Mouse (Mus musculus) cerebellum, adult 18-20 months (tissue): ENCODE measurements around the gene Erh.
A peak's percentile ranks its signal among the peaks of the same experiment; 100 is the strongest.

ENCODE experiments used
- DNase-seq, 2 experiments: peaks; one replicate each; pipeline ENCODE4 v3.0.0; 2021

Erh gene

GRCm38 (mm10) chr12:80643693-80644505 is at the start of gene Erh, which contains the start of gene Slc39a9:
Gene Erh, minus strand, starts transcription at chr12:80644341.
Gene Slc39a9, plus strand, starts transcription at chr12:80643883.
- peak; percentile 92 to 93 for DNase-seq

- no peak for DNase-seq
Measured at GRCm38 (mm10) chr12:80693700-80694099, 49.6 kb upstream of the Erh start.

- peak; percentile 62 to 81 for DNase-seq
Measured at GRCm38 (mm10) chr12:80692269-80692972, 48.3 kb upstream of the Erh start, which contains the start of gene Plekhd1. Gene Plekhd1, plus strand, starts transcription at chr12:80692591.

GRCm38 (mm10) chr12:80691671-80692091 is 47.5 kb upstream of the Erh start:
- no peak for DNase-seq

- DNase-seq, result no peak
Measured at GRCm38 (mm10) chr12:80689696-80690095, 45.6 kb upstream of the Erh start.

DNA sequence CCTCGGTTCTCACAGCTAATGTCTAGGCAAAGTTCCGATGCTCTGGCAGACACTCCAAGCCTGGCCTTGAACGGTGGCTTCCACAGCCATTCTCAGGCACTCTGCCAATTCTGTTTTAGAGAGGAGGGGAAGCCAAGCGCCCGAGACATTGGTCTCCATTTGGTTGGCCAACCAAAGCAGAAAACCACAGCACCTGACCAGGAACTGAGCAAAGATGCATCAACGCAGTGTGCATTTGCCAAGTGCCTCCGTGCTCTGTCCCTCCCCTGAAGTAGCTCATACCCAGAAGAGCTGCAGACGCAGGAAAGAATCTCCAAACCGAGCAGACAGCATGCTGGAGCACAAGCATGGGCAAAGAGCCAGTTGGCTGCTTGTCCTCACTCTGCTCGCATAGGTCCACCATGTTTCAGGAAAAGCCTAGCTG is 43.7 kb upstream of the Erh start:
- DNase-seq, result peak; percentile 51 to 55

DNA sequence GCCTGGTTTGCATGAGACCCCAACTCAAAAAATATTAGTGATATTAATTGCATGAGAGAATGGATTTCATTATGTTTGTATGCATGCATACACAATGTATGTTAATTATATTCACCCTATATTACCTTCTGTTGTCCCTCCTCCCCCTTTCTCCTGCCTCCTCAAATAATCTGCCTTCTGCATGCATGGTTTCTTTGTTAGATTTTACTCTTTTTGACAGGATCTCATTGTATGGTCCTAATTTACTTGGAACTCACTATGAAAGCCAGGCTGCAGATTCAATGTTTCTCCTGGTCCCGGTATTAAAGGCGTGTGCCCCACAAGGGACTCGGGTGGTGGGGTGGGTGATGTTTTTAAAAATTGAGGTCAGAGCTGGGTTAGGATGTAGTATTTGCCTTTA is 40.2 kb upstream of the Erh start:
- DNase-seq, result no peak

- DNase-seq, result no peak
Measured at GRCm38 (mm10) chr12:80683554-80683953, 39.4 kb upstream of the Erh start.

GRCm38 (mm10) chr12:80681340-80681739 is 37.2 kb upstream of the Erh start:
- DNase-seq, result peak; percentile 48 to 49

GRCm38 (mm10) chr12:80673170-80673569 is 29.0 kb upstream of the Erh start:
- DNase-seq, result peak; percentile 63 to 69

DNA sequence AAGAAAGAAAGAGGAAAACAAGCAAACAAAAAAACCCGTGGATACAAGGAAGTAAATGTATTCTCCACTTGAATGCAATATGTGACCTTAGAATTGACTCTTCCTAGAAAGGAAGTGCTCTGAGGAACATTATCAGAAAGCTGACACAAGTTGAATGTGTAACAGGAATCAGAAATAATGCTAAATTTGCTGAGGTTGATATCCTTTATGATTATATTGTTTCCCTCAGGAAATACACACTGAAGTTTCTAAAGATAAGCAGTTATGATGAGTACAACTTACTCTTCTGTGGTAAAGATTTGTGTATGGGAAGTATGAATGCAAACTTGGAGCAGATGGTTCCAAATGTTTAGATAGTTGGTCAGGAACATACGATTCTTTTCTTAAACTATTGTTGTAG is 24.2 kb upstream of the Erh start:
- DNase-seq, result no peak

DNA sequence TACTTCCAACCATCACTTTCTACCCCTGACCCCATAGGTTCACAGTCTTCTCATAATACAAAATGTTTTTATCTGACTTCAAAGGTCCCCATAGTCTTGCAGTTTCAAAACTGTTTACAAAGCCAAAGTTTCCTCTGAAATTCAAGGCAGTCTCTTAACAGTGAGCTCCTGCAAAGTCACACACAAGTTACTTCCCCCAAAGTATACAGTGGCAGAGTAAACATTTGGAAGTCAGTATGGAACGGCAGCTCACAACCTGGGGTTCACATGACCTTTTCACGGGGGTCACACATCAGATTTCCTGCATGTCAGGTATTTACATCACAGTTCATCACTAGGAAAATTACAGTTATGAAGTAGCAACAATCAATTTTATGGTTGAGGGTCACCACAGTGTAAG is 19.8 kb upstream of the Erh start:
- DNase-seq, result no peak

GRCm38 (mm10) chr12:80662322-80662721 is 18.2 kb upstream of the Erh start:
- no peak for DNase-seq

GRCm38 (mm10) chr12:80658661-80659060 is 14.5 kb upstream of the Erh start:
- DNase-seq, result no peak

DNA sequence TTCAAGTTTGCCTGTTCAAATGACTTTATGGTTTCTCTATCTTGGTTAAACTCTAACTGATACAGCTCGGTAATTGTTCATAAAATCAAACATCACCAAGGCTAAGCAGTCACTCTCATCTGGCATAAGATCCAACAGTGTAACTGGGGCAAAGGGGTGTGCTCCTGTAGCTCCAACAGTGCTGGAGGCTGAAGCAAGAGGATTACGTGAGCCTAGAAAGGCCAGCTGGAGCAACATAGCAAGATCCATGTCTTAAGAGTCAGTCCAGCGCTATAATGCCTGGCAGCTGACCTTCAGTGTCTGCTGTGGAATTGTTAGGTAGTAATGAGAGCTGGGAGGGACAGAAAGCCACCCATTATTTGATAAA is 10.5 kb upstream of the Erh start:
- no peak for DNase-seq

DNA sequence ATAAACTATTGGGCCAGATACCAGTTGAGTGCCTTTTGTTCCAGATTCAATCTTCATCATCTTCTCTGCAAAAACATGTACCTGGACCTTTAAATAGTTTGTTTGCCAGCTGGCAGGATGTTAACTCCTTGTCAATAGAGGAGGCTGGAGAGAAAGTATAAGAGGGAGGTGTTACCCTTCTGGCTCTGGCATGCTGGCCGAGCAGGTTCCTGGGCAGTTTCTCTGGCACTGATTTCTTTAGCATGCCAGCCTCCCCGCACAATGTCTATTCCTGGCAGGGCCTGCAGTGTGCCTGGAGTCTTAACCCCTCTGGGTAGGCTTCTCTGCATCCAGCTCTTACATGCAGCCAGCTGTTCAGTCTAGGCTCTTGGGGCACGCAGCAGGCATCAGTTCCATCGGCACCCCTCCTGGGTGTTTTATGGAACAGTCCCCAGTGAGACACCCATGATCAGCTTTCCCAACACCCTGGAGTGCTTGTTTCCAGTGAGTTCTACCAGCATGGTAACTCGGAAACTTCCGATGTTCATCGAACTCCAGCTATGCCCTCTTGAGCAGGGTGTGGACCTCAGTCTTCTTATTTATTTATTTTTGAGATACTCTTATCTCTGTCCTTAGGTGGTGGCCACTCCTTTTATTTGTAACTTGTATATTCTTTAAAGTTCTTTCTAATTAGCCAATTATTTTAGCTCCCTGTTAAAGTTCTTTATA is 10.0 kb upstream of the Erh start:
- peak; percentile 34 to 60 for DNase-seq

DNA sequence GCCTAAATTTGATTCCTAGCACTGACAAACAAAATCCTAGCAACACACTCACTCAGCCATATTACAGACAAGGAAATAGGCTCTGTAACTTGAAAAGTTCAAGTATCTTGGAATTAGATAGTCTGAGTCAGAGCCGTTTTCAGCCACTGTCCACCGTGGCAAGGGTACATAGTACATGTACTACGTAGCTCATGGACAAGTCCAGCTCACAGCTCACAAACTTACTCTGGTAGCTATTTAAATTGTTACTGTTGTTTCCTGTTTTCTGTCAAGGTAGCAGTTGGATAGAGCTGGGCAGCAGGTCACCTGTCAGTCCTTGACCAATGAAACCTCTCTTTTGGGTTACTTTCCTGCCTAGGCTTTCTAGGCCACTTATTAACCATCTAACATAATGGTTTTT is 2.2 kb upstream of the Erh start:
- DNase-seq, result no peak

DNA sequence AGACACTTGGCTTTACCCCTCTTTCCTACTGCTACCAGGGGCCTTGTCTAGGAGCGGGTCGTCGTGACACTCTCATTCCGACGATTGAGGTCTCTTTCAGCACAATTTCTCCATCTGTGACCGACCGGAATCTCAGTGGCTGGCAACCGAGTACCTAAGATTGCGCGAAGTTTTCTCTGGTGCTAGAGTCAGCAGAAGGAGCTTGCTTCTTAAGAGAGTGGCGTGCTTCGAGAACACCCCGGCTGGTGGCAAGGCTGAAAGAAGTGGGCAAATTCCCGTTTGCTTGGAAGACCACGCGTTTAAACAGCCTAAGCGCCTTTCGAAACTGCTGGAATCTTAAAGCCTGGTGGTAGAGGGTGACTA is 346 bp upstream of the Erh start:
- DNase-seq, result no peak

- DNase-seq, result peak; percentile 39 to 48
Measured at GRCm38 (mm10) chr12:80642725-80643692, 1.1 kb downstream of the Erh start.

GRCm38 (mm10) chr12:80631790-80632189 is 12.4 kb downstream of the Erh start:
- DNase-seq, result no peak

DNA sequence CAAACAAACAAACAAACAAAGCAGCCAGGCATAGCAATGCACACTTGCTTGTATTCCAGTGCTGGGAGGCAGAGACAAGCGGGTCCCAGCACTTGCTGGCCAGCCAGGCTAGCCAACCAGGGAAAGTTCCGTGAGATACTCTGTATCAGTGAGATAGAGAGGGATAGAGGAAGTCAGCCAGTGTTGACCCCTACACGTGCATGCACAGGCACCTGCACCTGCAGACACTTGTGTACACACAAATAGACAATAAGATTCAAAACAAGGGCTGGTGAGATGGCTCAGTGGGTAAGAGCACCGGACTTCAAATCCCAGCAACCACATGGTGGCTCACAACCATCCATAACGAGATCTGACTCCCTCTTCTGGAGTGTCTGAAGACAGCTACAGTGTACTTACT is 23.6 kb downstream of the Erh start:
- no peak for DNase-seq
